Mouse (Mus musculus) midbrain, embryonic 16.5 days (tissue): ENCODE results near the gene Kap. TPM values are rescaled to one million over a fixed set of nuclear protein-coding genes. Genes with fewer than 3 reads are reported as not detected.

ENCODE experiments used
- ATAC-seq: fragments of 200-750 bp; cut with Nextera tagmentation; 2 replicates; pipeline ENCODE4 v1.8.0; 2017; ENCODE audit warnings: moderate TSS enrichment
- H3K27ac ChIP-seq: fragments of 300-500 bp; sonication (generic); 2 replicates; pipeline ENCODE4 v1.5.1; 2014; ENCODE audit warnings: mild to moderate bottlenecking, low read length, mixed read lengths
- H3K27me3 ChIP-seq: fragments of 300-500 bp; sonication (generic); 2 replicates; pipeline ENCODE4 v1.6.1; 2014; ENCODE audit warnings: low read depth, low read length, mixed read lengths; ENCODE audit not compliant: control insufficient read depth, insufficient read depth
- H3K36me3 ChIP-seq: fragments of 300-500 bp; sonication (generic); 2 replicates; pipeline ENCODE4 v1.6.1; 2014; ENCODE audit warnings: mild to moderate bottlenecking, low read length, moderate library complexity, mixed read lengths; ENCODE audit not compliant: control insufficient read depth, insufficient read depth
- H3K4me1 ChIP-seq: fragments of 300-500 bp; sonication (generic); 2 replicates; pipeline ENCODE4 v1.6.1; 2014; ENCODE audit warnings: mild to moderate bottlenecking, low read length, mixed read lengths; ENCODE audit not compliant: control insufficient read depth, insufficient read depth
- H3K4me2 ChIP-seq: fragments of 300-500 bp; sonication (generic); 2 replicates; pipeline ENCODE4 v1.6.1; 2014; ENCODE audit warnings: mild to moderate bottlenecking, low read length, mixed read lengths
- H3K4me3 ChIP-seq: fragments of 300-500 bp; sonication (generic); 2 replicates; pipeline ENCODE4 v1.5.1; 2014; ENCODE audit warnings: low read depth, mild to moderate bottlenecking, low read length, moderate library complexity, mixed read lengths
- H3K9ac ChIP-seq: fragments of 300-500 bp; sonication (generic); 2 replicates; pipeline ENCODE4 v1.6.1; 2014; ENCODE audit warnings: low read depth, low read length, mixed read lengths
- H3K9me3 ChIP-seq: fragments of 300-500 bp; sonication (generic); replicated peaks from 2 replicates; pipeline ENCODE4 v1.6.1; 2014; ENCODE audit warnings: mild to moderate bottlenecking, low read length, mixed read lengths; ENCODE audit not compliant: control insufficient read depth, poor library complexity, severe bottlenecking
- WGBS: fragments of 180-500 bp; shearing (Covaris S2); extraction: QIAGEN DNeasy Blood & Tissue Kit; methylation state at CpG from one replicate; pipeline ENCODE4 v1.1.7; 2014; 5-methylcytosine and 5-hydroxymethylcytosine counted together
- polyA plus RNA-seq: library from polyadenylated mRNA; unstranded; fragments of >200 nt; fragmentation: Nextera tagmentation; extraction: Ambion mirVana; gene quantifications from 2 replicates; pipeline ENCODE4 v1.2.1, GENCODE M21; 2015

Kap gene
- polyA plus RNA-seq, result not detected in 2 replicates

DNA sequence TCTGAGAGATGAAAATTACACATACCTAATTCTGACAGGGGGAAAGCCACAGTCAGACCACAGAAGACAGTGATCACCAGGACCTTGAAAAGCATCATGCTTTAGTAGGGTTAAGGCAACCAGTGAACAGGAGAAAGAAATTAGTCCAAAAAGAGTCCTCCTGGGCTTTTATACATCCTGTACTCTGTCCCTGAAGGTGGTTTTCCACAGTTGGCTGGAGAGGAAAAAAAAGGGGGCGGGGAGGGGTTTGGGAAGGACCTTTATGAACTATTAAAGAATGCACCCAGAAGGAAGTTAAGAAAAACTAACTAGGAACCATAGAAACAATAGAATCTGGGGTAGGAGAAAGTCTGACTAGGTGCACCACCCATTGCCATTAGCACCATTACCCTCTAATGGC, at the start of gene Kap:
Gene Kap (minus strand): TSS at position 237 of the 400 bp plus-strand sequence.
- no peaks in the 10 kb centered on the region for H3K27me3 ChIP-seq
- H3K4me2 ChIP-seq, result no peak within 1 kb of the TSS
- no peak for ATAC-seq
- no peaks in the 10 kb centered on the region for H3K4me1 ChIP-seq
- H3K27ac ChIP-seq, result no peak within 1 kb of the TSS
- no peaks in the 10 kb centered on the region for H3K9me3 ChIP-seq
- 71% methylated on average over 1 of the region's 1 CpGs for WGBS
- no peak within 1 kb of the TSS for H3K4me3 ChIP-seq
- H3K9ac ChIP-seq, result no peak within 1 kb of the TSS
- H3K36me3 ChIP-seq, result no peaks in the 10 kb centered on the region

DNA sequence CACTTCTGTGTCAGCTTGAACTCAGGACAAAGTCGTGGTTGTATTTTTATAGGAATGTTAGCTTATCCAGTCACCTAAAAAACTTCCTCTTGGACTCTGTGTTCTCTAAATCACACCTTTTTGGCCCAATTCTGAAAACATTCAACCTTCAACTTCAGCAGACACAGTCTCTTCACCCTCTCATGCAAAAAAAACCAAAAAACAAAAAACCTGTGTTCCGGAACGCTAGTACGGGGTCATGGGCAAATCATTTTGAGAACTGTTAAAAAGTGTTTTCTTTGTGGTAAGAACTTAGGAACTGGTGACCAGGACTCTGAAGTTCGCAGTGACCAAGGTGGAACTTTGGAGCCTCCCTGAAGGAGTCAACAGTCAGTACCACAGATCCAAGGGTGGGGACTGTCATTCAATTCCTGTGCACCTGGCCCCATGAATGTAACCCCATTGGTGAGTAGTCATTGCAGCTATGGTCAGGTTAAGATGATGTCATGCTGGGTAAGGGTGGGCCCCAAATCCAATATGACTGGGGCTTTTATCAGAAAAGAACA, 32.4 kb upstream of the Kap start:
- H3K27ac ChIP-seq, result no peak overlapping the region
- H3K4me2 ChIP-seq, result no peak overlapping the region
- H3K27me3 ChIP-seq, result no peaks in the 10 kb centered on the region
- H3K9me3 ChIP-seq, result peaks cover 1% of the 10 kb centered on the region; the same call in 1 of the 2 replicates
- no peaks in the 10 kb centered on the region for H3K36me3 ChIP-seq
- H3K9ac ChIP-seq, result no peak overlapping the region
- no peaks in the 10 kb centered on the region for H3K4me1 ChIP-seq
- ATAC-seq, result no peak
- 90% methylated on average over 5 of the region's 5 CpGs for WGBS
- H3K4me3 ChIP-seq, result no peak overlapping the region

DNA sequence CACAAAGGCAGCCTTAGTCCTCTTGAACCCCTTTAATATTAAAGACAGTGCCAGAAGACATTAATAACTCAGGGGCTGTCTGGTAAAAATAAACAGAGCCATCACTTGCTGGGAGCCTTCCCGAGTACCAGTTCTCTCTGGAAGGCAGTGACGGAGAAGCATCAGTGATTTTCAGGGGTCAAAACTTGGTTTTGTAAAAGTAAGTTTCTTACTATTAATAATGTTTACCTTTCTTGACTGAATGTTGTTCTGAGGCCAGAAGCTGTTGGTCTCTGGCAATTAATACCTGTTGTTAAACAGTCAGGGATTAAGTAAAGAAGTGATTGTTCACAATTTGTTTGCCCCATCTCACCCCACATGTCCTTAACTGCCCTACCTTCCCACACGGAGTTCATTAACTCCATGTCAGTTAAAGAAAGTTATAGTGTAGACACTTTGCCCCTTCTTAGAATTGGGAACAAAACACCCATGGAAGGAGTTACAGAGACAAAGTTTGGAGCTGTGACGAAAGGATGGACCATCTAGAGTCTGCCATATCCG, 30.0 kb upstream of the Kap start:
- no peak for ATAC-seq
- H3K4me3 ChIP-seq, result no peak overlapping the region
- H3K9me3 ChIP-seq, result peaks cover 3% of the 10 kb centered on the region; the same call in 1 of the 2 replicates
- H3K36me3 ChIP-seq, result no peaks in the 10 kb centered on the region
- 84% methylated on average over 5 of the region's 5 CpGs for WGBS
- no peak overlapping the region for H3K9ac ChIP-seq
- H3K4me1 ChIP-seq, result no peaks in the 10 kb centered on the region
- no peaks in the 10 kb centered on the region for H3K27me3 ChIP-seq
- no peak overlapping the region for H3K4me2 ChIP-seq
- H3K27ac ChIP-seq, result no peak overlapping the region

DNA sequence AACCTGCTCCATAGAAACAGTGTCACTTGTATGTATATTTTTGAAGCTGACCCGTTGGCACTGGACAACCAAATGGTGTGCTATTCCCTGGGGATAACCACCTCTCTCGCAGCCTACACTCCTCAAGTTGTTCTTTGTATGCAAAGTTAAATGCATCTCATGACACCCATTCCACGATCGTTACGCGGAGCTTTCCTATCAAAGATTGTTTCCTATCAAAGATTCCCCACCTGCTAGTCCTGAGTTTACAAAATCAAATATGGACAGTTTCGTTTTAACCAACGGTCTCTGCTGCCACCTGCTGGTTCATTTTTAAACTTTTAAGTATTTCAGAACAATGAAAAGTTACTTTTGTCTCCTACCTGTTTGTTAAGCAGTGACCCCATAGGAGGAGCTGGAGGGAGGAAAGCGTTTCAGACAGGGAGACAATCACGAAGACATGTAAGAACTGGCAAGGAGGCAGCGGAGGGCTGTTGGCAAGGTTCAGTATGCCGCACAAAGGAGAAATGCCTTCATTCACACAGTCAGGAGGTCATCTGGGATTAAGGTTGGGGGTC, 22.4 kb upstream of the Kap start:
- Histone ChIP-seq H3K4me3 (no peak overlapping the region), H3K4me2 (peak overlapping the region; percentile 17; the same call in 1 of the 2 replicates), H3K4me1 (no peaks in the 10 kb centered on the region), H3K36me3 (no peaks in the 10 kb centered on the region), H3K9me3 (peaks cover 2% of the 10 kb centered on the region; the same call in 1 of the 2 replicates), H3K27ac (no peak overlapping the region), H3K27me3 (no peaks in the 10 kb centered on the region), H3K9ac (no peak overlapping the region)
- WGBS, result 26% methylated on average over 12 of the region's 12 CpGs
- ATAC-seq, result peak; percentile 75

DNA sequence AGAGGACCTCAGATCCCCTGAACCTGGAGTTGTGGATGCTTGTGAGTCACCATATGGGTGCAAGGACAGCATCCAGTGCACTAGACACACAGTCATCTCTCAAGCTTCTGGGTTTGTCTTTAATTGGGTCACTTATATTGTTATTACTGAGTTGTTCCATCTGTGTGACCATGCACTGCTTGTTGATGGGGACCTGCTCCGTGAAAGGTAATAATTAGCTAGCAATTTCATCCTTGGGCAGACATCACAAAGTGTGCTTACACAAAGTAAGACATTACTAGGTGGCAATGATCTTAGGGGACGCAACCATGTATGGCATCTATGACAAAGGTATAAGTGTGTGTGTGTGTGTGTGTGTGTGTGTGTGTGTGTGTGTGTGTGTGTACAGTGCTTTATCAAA, 19.1 kb upstream of the Kap start:
- ATAC-seq, result no peak
- no peak overlapping the region for H3K4me2 ChIP-seq
- H3K36me3 ChIP-seq, result no peaks in the 10 kb centered on the region
- H3K27ac ChIP-seq, result no peak overlapping the region
- no peak overlapping the region for H3K9ac ChIP-seq
- H3K4me1 ChIP-seq, result no peaks in the 10 kb centered on the region
- H3K9me3 ChIP-seq, result no peaks in the 10 kb centered on the region
- WGBS, result 80% methylated on average over 2 of the region's 2 CpGs
- no peak overlapping the region for H3K4me3 ChIP-seq
- H3K27me3 ChIP-seq, result no peaks in the 10 kb centered on the region

DNA sequence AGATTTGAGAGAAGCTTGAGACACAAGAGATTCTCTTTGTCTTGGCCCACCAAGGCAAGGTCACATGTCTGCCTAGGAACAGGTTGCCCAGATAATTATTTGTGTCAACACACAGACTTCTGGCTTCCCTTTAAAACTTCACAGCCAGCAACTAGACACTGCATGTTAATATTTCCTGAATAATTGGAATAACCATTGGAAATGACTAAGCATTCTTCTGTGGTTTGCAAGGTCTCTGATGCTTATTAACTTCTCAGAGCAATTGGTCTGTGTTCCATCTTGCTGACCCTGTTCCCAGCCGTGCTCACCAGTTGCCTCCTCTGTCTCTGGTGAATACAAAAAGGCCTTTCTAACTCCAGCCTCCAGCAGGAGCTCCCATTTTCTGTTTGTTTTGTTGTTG, 17.6 kb upstream of the Kap start:
- Histone ChIP-seq H3K4me1 (no peaks in the 10 kb centered on the region), H3K9me3 (no peaks in the 10 kb centered on the region), H3K36me3 (no peaks in the 10 kb centered on the region), H3K4me3 (no peak overlapping the region), H3K27me3 (no peaks in the 10 kb centered on the region), H3K27ac (no peak overlapping the region), H3K4me2 (no peak overlapping the region), H3K9ac (no peak overlapping the region)
- WGBS, result 68% methylated on average over 1 of the region's 1 CpGs
- ATAC-seq, result no peak

DNA sequence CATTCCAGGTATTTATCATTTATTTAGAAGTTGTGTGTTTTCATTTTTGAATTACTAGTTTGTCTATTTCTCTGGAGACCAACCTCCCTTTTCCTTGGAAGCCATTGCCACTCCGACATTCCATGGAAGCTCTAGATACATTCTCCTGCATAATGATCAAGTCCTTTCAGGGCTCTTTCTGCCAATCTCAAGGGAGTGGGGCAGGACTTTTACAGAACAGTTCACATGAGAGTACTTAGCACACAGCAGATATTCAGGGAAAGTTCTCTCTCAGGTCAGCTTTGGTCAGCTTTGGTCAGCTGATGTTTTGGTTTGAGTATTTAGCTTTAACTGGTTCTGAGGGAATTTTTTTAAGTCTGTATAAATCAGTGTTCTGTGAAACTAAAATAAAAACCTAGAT, 14.8 kb upstream of the Kap start:
- H3K36me3 ChIP-seq, result no peaks in the 10 kb centered on the region
- no peak for ATAC-seq

DNA sequence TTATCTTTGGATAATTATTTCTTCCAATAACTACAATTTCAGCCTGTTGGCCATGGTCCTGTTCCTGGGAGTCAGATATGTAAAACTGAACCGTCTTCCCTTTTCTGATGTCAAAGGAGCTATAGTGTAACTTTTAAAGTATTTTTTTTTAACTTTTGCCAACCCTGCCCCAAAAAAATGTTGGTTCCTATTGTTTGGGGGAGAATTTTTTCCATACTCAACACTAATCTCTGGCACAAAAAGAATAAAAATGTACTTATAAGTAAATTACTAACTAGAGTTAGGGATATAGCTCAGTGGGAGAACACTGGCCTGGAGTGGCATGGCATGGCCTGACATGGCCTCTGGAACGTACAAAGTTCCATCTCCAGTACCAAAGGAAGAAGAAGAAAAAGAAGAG, 2.3 kb upstream of the Kap start:
- no peak for ATAC-seq
- 83% methylated on average over 2 of the region's 2 CpGs for WGBS
- H3K9me3 ChIP-seq, result no peaks in the 10 kb centered on the region
- no peaks in the 10 kb centered on the region for H3K27me3 ChIP-seq
- no peak overlapping the region for H3K4me2 ChIP-seq
- no peaks in the 10 kb centered on the region for H3K36me3 ChIP-seq
- H3K9ac ChIP-seq, result no peak overlapping the region
- H3K4me1 ChIP-seq, result no peaks in the 10 kb centered on the region
- no peak overlapping the region for H3K4me3 ChIP-seq
- no peak overlapping the region for H3K27ac ChIP-seq

More for the DNA sequence above, 14.8 kb upstream of the Kap start:
- H3K4me1 ChIP-seq, result no peaks in the 10 kb centered on the region
- no peaks in the 10 kb centered on the region for H3K27me3 ChIP-seq
- H3K27ac ChIP-seq, result no peak overlapping the region
- 89% methylated on average over 1 of the region's 1 CpGs for WGBS
- H3K4me3 ChIP-seq, result no peak overlapping the region
- H3K4me2 ChIP-seq, result no peak overlapping the region
- no peak overlapping the region for H3K9ac ChIP-seq
- H3K9me3 ChIP-seq, result no peaks in the 10 kb centered on the region

DNA sequence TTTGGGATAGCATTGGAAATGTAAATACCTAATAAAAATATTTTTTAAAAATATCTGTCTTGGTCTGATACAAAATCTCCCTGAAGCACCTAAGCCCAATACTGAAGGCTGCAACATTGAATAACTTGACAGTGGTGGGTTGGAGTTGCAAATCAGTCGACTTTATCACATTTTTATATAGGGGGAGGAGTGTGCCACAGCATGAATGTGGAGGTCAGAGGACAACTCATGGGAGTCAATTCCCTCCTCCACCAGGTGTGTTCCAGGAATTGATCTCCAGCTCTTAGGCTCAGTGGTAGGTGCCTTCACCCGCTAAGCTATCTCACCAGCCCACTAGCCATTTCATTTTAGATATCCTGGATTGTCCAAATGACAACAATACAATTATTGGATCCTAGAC, 4.2 kb downstream of the Kap start:
- Histone ChIP-seq H3K9ac (no peak overlapping the region), H3K4me2 (no peak overlapping the region), H3K36me3 (no peaks in the 10 kb centered on the region), H3K4me3 (no peak overlapping the region), H3K27ac (no peak overlapping the region), H3K4me1 (no peaks in the 10 kb centered on the region), H3K9me3 (no peaks in the 10 kb centered on the region), H3K27me3 (no peaks in the 10 kb centered on the region)
- whole genome bisulfite sequencing, result 77% methylated on average over 2 of the region's 2 CpGs
- no peak for ATAC-seq
